Mouse (Mus musculus): Measurements from ENCODE around the gene Dvl3. TPM values are rescaled to one million over a fixed set of nuclear protein-coding genes. Genes with fewer than 3 reads are reported as not detected.

Dvl3 gene
- total RNA-seq, 2 experiments from 2014 or later, result 36.3 to 44.4 TPM

DNA sequence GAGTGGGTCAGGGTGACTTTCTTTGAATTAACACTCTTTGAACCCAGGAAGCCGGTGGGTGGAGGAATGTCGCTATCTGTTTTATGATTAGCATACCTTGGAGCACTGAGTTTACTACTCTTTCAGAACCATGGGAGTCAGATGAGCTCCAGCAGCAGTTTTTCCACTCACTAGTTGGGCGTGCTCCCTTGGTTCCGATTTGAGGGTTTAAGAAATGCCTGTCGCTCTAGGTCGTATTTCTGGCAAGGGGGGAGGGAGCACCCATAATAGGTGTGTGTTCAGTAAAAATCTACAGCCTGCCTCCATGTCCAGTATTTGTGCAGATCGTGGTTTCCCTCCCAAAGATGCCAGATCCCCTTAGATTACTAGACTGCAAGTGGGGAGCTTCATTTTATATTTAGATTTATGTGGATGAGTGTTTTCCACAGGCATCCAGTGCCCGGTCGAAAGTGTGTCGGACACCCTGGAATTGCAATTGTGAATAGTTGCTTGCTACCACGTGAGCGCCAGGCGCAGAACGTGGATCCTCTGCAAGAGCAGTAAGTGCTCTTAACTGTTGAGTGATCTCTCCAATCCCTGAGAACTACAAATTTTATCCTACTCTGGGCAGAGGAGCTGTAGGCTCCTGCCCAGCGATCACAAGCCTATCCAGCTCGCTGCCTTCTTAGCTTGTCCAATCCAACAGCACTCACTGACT lies 18.7 kb upstream of the Dvl3 start:
- no peak for DNase-seq

DNA sequence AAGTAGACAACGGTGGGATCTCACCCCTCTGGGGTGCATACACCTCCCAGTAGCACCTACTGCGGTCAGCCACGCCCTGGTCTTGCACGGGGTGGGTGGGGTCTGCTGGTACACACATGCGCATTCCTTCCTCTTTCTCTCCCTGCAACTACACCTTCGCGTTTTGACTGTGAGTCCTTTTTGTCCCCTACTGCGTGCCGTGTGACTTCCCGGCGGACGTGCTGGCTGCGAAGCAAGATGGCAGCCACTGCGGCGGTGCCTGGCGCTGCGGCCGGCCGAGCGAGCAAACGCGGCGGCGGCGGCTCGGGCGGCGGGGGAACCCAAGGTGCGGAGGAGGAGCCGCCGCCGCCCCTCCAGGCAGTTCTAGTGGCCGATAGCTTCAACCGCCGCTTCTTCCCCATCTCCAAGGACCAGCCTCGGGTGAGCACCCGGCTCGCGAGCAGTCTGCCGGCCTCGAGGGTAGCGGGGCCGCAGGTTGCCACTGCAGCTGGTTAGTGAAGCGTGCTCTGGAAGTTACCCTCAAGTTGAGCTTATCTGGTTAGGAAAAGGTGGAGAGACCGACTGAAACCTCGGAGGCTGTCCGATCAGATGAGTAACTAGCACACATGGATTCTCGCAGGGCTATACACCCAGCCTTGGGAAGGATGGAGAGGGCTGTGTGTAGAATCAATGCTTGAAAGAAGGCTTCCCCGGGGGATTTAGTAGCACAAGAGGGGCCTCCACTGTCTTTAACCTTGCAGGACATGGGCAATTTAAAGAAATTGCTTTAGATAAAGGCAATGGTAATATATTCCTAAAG lies 17.9 kb upstream of the Dvl3 start, which contains the start of gene Eif2b5:
Eif2b5 (plus strand) TSS at position 141 of the 799 bp plus-strand sequence.
- peak; percentile 81 for DNase-seq

GRCm38 (mm10) chr16:20506000-20506399 lies 10.8 kb upstream of the Dvl3 start:
- DNase-seq, result no peak

DNA sequence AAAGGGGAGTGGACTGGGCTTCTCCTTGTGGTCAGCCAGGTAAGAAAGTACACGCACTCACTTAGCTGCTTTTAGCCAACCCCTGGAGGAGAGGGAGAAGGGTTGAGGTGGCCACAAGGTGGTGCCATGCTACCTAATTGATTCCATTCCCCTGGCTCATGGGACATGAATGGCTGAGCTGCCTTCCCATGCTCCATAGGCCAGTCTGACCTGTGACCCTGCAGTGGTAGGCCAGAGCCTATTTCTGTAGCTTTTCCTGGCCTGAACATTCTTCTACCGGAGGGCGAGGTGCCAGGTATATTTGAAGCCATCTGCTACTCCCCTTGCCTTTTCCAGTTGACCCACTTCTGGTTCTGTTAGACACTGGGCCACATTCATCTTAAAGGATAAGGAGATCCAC lies 7.4 kb upstream of the Dvl3 start:
- DNase-seq, result no peak

GRCm38 (mm10) chr16:20511277-20511847 lies 5.4 kb upstream of the Dvl3 start:
- DNase-seq, result no peak

DNA sequence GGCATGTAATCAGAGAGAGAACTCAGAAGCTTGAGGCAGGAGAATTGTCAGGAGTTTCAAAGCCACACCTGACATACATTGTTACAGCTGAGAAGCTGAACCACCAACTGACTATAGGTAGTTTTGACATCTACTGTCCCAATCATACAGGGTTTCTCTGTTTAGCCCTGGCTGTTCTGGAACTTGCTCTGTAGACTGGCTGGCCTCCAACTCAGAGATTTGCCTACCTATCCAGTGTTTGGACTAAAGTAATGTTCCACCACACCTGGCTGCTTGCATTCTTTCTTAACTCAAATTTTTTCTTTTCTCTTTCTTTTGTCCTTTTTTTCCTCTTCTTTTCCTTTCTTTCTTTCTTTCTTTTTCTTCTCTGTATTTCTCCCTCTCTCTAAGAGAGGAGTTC lies 750 bp upstream of the Dvl3 start:
- no peak for DNase-seq

GRCm38 (mm10) chr16:20517216-20517615 lies 434 bp downstream of the Dvl3 start:
- no peak for DNase-seq

DNA sequence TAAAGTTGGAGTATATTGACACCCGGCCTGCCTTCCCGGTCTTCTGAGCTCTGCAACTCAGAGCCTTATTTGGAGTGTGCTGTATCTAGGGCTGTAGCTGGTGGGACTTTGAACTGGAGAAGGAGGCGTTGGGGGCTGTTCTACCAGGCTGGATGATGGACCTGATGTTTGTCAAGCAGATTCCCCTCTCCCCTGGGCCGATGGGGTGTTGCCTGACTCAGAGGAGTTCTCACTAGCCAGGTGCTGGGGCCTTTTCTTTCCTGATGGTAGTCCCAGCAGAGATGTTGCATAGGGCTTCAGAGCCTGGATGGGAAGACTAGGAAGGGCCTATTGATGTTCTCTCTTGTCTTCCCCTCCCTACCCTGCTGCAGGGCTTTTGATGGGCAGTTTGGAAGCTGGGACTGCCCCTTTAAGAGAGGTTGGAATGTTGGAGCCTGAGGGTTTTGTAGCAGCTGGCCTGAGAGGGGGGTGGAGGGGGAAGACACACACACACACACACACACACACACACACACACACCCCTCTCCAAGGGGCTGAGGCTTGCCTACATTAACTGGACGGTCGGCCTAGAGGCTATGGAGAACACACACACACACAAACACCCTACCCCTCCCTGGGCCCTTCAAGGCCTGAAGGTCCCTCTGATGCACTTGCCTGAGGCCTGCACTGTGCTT lies 1.1 kb downstream of the Dvl3 start:
- peak; percentile 51 for DNase-seq

- DNase-seq, result no peak
Observed at GRCm38 (mm10) chr16:20523886-20524285, 7.1 kb downstream of the Dvl3 start.

GRCm38 (mm10) chr16:20528779-20529178 lies 12.0 kb downstream of the Dvl3 start:
- no peak for DNase-seq

DNA sequence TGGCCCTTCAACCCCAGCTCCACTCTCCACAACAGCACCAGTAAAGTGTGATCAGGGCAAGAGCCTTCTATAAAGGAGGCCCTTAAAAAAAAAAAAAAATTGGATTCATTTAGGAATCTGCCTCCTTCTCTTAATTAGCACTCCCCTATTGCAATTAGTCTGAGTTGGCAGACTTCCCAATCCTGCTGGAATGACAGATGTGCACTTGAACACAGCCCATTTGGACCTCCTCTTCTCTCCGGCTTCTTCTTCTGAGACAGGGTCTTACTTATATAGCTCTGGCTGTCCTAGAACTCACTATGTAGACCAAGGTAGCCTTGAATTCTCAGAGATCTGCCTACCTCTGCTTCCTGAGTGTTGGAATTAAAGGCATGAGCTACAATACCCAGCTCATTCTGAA lies 12.6 kb downstream of the Dvl3 start:
- DNase-seq, result no peak

DNA sequence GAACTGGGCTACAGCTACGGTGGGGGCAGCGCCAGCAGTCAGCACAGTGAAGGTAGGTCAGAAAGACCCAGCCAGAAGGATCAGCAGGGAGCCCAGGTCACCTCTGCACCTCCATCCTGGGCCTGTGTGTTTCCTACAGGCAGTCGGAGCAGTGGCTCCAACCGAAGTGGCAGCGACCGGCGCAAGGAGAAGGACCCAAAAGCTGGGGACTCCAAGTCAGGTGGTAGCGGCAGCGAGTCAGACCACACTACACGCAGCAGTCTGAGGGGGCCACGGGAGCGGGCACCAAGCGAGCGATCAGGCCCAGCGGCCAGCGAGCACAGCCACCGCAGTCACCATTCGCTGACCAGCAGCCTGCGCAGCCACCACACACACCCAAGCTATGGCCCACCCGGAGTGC lies 14.2 kb downstream of the Dvl3 start:
- DNase-seq, result no peak

DNA sequence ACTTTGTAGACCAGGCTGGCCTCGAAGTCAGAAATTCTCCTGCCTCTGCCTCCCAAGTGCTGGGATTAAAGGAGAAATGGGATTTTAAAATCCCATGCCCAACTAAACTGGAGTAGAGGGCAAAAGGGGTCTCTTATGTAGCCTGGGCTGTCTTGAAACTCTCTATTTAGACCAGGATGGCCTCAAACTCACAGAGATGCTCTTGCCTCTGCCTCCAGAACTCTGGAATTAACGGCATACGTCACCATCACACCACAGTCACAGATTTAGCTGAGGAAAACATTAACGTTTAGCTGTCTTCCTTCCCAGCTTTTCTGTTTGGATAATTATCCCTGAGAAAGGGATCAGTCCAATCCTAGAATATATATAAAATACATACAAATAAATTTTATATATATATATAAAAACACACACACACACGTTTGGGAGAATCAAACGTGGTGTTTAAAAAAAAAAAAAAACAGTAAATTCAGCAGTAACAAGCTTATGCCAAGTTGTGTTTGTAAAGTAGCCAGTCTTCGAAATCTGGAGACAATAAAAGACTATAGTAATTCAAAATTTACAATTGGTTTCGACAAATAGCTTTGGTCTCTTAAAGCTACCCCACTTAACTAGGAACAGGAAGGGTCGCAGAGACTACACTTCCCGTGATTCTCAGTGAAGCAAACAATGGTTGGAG lies 18.0 kb downstream of the Dvl3 start:
- DNase-seq, result no peak

DNA sequence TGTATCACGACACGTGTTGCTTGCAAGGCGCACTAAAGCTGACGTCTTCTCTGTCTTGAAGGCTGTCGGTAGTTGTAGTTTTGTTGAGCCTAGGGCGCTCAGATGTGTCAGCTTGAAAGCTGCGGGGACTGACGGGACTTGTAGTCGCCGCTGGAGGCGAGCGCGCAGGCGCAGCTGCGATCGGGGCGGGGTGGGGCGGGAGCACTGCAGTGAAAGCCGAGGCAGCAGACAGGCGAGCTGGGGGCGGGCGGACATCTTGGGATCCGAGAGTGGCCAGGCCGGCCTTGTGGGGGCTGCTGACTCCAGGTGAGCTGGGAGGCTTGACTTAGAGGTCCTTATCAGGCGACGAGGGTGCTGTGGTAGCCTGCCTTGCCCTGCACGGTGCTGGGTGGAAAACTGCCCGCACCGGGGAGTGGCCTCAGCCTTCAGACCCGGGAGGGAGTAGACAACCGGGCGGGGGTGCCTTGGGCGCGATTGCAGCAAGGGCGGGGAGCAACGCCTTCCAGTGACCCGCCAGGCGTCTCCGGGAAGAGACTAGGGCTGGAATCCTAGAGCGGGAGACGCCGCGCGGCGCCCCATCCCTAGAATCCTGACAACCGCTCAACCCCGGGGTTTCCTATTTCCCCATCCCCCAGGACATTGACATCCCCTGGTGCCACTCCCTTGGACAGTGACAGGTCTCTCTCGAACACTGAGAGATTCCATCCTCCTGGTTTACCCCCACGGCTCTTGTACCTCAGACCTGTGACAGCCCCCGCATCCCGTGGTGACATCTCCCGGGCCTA lies 18.7 kb downstream of the Dvl3 start, which contains the start of gene Ap2m1:
Ap2m1 (plus strand) TSS at position 183 of the 785 bp plus-strand sequence.
- DNase-seq, result peak; percentile 90

- no peak for DNase-seq
Observed at GRCm38 (mm10) chr16:20536081-20536665, 19.4 kb downstream of the Dvl3 start.

DNA sequence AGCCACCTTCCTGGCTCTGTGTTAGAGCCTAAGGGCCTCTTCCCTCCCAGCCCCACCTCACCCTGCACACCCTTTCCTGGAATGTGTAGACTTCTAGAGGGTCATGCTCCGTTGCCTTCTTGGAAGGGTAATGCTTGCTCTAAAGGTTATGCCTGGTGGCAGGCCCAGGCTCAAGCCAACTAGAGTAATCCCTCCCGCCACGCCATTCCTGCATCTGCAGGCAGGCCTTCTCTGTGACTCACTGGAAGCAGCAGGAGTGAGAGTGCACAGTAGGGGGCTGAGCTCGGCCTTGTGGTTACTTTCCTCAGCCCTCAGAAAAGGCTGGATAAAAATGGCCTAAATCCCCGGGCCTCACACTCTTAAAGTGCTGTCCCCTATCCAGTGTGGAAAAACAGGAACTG lies 20.3 kb downstream of the Dvl3 start:
- no peak for DNase-seq

GRCm38 (mm10) chr16:20537601-20538320 lies 21.0 kb downstream of the Dvl3 start:
- no peak for DNase-seq

DNA sequence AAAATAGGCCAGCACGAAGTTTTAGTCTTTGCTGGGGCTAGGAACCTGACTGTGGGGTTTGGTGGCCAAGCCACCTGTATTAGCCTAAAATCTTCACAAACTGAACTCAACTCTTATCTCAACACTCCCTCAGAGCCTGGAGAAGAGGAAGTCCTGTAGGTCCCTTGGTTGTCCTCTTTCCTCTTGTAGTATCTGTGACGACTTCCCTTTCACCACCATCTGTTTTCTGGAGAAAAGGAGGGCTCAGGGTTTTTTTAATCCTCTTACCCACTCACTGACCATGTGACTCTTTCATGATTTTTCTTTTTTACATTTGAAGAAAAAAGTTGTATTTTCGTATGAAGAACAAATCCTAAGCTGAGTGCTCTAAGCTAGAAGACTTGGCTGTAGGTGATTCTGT lies 22.9 kb downstream of the Dvl3 start:
- no peak for DNase-seq

DNA sequence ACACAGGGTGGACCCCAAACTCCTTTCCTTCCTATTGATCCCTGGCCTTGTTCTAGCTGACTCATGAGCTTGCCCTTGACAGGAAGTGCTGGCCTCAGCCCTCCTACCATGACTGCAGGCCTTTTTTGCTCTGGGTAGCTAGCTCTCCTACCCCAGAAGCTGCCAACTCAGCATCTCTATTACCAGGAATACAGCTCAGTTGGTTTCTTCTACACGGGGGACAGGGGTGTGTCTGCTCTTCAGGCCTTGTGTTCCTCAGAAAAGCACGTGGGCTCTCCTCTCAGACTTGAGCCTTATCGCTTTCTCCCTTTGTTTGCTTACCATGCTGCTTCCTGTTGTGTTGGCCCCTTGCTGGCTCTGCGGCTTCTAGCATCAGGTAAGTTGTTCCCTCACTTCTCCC lies 23.7 kb downstream of the Dvl3 start:
- DNase-seq, result no peak

GRCm38 (mm10) chr16:20545696-20546095 lies 28.9 kb downstream of the Dvl3 start:
- DNase-seq, result no peak
